Mouse (Mus musculus) T-cell, adult 2 months (primary cell): ENCODE data around the gene Dock1.

Experiments
- DNase-seq: peaks from one replicate; pipeline ENCODE4 v3.0.0; 2022; ENCODE audit warnings: low spot score

Gene Dock1

GRCm38 (mm10) chr7:134753417-134753816 lies 83.0 kb downstream of the Dock1 start:
- DNase-seq = no peak

DNA sequence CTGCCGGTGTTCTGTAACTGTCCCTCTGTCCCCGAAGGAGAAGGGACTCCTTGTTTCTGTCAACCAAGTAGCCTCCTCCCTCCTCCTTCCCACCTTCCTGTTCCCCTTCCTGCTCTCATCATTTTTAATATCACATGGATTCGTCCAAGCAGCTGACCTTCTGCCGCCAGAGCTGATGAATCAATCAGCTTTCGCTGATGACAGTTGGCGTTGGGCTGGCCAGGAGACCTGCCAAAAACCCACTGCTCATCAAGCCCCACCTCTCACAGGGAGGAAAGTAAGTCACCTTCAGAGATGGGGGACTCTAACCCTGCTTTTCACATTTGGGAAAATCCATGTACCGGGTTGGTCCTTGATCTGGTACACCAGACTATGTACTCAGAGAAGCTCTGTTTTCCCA lies 87.2 kb downstream of the Dock1 start:
- no peak for DNase-seq

DNA sequence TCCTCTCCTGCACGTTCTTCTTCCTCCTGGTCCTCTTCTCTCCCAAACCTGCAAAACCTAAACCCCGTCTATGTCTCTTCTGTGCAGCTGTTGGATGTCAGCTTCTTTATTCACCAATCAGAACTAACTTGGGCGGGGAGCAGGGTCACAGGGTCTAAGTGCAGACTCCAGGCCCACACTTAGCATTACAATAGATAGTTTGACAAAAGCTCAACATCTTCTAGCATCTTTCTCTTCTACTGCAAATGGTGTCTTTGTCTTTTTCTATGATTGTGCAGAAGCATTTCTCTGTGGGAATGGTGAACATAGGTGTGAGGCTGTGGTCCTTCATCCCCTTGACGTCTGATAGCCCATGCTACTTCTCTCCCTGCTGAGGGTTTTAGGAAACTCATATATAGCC lies 91.3 kb downstream of the Dock1 start:
- no peak for DNase-seq

GRCm38 (mm10) chr7:134765130-134765529 lies 94.7 kb downstream of the Dock1 start:
- no peak for DNase-seq

DNA sequence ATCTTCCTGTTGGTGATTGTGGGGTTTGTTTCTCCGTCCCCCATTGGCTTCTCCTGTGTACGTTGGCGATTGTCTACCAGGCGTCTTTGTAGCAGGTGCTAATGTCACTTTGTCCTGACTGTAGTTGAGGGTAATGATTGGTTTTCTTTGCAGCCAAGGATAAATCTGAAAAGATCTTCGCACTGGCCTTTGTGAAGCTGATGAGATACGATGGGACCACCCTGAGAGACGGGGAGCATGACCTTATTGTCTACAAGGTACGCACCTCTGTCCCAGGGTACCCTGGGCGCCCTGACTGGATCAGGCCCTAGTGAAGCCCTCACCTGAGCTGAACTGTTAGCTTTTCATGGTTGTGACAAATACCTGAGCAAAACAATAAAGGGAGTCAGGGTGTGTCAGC lies 100.9 kb downstream of the Dock1 start:
- DNase-seq = no peak

DNA sequence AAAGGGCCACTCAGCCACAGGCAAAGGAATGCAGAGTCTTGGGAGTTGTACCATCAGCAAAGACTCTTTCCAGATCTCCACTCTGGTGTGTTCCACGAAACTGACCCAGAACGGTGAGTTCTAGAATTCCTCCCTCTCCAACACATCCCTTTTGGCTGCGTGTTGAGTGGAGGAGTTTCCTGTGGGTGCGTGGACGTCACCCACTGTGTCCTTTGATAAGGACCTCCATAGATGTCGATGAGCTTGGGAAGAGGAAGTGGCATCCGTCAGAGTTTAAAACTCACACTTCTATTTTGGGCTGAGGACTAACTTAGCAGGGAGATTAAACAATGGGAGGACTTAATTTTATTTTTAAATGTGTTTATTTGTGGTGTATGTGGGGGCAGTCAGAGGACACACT lies 101.9 kb downstream of the Dock1 start:
- DNase-seq = no peak

DNA sequence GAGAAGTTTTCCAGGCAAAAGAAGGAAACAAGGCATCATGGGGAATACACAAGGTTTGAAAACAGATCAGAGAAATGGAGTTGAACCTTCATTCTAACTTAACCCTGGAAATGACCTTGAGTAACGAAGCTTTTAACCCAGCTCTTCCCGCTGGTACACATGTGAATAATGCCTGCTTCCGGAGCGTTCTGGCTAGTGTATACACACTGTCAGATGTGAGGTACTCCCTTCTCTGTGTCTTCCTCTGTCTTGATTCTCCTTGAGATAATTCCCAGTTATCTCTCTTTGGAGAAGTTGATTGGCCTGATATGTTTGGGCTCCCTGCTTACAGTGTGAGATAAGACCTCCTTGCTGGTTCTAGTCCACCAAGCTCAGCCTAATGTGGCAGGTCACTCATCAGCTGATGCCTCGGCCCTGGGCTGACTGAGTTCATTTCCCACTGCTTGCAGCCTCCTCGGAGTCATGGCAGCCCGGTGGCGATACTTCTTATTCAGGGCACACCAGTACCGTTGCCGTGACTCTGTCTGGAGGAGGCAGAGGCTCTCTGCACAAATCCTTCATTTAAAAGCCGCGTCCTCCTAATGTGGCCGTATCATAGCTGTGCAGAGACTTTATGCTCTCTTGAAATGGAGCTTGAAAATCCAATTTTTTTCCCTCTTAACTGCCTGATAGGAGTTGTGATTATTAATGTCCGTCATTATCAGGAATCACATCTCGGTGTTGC lies 102.6 kb downstream of the Dock1 start:
- DNase-seq = no peak

DNA sequence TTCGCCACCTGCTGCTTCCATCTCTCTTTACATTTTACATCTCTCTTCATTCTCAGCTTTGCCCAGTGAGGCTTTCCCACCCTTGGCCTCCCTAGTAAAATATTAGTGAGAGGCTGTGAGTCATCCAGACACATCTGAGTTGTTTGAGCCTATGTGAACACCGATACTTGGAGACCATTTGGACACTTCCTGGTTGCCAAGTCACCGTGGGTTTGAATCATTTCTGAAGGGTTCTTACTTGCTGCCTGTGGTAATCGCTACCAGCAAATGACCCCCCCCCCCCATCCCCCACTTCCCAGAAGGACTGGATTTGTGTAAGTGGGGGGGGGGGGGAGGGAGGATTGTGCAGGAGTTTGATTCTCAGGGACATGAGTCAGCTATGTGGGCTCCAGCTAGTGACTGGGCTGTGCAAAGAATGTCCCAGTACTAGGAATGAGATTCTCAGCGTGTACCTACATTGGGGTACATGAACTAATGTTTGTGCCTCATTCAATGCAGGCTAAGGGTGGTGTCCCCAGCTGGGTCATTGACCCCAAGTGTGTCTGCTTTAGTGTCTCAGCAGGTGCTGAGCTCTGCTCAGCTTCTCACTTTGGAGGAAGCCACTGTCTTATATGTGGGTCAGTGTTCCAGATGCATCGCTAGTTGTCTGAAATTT lies 103.4 kb downstream of the Dock1 start:
- DNase-seq = no peak

- no peak for DNase-seq
Measured at GRCm38 (mm10) chr7:134774468-134775162, 104.2 kb downstream of the Dock1 start.

DNA sequence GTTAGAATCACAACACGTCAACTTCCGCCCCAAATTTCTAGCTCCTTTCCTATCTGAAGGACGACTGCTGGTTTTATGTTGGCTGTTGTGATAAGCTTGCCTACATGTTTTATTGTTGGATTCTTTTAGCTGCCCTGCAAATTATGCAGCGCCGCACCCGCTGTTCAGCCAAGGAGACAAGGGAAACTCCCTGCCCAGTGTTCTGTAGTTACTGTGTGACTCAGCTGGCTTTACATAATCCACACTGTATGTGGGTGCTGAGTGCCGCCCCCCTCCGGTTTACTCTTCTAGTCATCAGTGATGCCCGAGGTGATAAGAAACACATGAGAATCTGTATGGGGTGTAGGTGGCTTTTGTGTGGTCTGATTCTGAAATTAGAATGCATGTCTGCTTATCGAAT lies 105.2 kb downstream of the Dock1 start:
- no peak for DNase-seq

DNA sequence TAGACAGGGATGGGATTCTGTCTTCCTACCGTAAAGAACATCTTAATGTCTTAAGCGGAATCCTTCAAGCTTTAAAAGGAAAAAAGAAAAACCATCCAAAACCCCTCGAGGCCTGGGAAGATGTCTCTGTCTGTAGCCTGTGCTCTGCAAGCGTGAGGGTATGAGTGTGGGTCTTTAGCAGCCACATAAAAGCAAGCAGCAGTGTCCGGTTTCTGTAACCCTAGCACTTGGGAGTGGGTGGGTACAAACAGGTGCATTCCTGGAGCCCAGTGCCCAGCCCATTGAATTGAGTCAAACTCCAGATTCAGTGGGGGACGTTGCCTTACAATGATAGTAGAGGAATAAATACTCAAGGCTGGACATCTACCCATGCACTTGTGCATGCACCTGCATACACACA lies 105.9 kb downstream of the Dock1 start:
- DNase-seq = no peak

GRCm38 (mm10) chr7:134779761-134780160 lies 109.3 kb downstream of the Dock1 start:
- DNase-seq = no peak

DNA sequence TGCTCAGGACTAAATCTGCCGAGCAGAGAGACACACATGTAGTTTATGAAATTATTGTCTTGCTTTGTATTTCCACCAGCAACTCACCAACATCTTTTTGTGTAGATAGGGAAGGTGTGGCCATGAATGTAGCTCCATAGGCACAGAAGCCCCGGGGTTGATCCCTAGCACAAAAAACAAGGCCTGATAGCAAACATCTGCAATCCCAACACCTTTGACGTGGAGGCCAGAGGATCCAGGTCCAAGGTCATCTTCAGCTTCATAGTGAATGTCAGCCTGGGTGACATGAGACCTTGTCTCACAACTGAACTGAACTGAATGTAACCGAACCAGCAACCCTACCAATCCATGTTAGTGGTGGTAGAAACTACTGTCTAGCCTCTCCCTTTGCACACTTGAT lies 116.7 kb downstream of the Dock1 start:
- DNase-seq = no peak

DNA sequence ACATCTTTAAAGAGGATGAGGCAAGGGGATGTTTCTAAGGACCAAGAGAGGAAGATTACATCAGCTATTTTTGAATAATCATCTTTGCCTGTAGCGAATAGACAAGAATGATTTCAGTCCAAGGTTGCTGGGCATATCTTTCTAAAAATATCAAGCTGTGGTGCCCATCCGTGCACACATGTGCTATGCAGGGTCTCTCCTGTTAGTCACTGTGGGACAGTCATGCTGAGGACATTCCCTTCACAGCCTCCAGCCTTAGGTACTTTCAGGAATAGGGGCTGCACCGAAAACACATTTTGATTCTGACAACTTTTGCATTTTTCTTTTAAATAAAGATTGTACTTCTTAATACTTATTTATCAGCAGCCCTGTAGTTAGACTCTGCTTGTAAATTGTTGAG lies 124.4 kb downstream of the Dock1 start:
- DNase-seq = no peak

- no peak for DNase-seq
Measured at GRCm38 (mm10) chr7:134800079-134800478, 129.6 kb downstream of the Dock1 start.

DNA sequence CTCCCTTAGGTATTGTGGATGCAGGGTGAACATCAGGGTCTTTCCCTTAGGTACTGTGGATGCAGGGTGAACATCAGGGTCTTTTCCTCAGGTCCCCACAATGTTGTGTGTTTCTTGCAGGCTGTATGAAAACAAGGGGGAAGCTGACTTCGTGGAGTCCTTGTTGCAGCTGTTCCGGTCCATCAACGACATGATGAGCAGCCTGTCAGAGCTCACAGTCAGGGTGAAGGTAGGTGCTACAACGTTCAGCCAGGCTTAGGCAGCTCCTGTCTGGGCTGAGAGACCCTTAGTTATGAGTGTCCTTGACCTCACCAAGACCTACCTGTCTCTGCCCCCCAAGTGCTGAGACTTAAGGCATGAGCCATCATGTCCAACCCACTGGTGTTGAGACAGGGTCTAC lies 134.0 kb downstream of the Dock1 start:
- DNase-seq = no peak

DNA sequence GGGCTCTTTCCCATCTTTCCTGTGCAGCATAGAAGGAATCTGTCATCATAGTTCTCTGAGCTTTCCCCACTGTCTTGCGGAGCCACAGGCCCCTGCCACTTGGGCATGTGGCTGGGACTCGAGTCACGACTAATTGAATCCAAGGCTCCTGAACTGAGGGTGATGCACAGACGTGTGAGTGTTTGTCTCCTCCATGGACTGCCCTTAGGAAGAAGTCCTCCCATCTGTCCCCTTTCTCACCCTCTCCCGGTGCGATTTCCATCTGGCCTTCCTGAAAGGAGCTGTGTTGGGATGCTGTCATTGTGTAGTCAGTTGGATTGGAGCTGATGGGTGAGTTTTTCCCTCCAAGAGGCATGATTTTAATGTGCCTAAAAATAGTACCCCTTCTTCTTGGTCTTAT lies 136.3 kb downstream of the Dock1 start:
- no peak for DNase-seq

DNA sequence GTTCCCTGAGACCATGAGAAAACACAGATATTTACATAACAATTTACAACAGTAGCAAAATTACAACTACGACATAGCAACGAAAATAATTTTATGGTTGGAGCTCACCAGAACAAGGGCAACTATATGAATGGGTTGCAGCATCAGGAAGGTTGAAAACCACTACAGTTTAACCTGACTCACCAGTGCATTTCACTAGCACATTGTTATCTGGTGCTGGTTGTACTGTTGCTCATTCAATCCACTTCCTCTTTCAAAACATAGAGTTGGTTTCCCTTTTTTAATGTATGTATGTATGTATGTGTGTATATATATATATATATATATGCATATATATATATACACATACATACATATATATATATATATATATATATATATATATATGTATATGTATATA lies 138.0 kb downstream of the Dock1 start:
- no peak for DNase-seq

DNA sequence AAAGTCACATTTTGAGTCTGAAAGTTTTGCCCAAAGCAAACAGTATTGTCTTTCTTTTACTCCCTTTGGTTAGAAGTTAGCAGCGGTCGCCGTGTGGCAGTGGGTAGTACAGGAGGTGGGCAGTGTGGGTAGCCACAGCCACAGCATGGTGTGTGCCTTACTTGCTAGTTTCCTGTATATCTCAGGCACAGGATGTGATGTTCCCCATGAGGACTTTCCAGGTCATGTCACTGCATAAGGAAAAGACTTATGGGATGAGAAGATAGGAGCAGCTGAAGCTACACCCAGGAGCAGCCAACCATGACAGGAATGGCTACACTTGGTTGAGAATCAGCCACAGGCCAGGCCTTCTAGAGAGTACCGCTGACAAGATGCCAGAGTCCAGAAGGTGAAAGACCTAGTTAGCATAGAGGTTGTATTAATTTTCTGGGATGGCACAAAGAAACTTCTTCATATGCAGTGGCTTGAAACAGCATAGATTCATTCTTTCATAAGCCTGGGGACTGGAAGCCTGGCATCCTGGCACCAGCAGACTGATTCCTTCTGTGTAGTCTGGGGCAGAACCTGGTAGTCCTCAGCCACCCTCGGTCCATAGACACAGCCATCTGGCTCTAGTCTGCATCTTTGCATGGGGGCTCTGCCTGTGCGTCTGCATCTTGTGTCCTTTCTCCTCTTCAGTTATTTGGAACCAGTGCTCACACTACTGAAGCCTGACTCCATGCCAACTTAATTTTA lies 139.0 kb downstream of the Dock1 start:
- no peak for DNase-seq

- DNase-seq = no peak
Measured at GRCm38 (mm10) chr7:134818471-134818870, 148.0 kb downstream of the Dock1 start.

- DNase-seq = no peak
Measured at GRCm38 (mm10) chr7:134821264-134821663, 150.8 kb downstream of the Dock1 start.

DNA sequence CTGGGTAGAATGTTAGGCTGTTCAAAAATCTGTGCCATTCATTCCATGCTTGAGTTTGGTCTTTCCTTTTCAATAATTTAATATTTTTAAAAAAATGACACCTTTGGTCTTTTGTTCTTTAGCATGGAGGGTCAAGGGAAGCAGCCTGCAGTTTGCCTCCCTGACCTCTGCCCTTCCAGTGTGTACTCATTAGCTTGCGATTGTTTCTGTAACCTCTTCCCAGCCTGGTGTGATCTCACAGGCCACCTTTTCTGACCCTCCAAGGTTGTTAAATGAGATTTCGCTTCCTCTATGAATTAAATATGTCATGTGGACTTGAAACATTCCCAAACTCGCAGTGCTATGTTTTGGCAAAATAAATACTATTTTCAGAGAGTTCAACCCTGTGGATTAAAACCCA lies 151.6 kb downstream of the Dock1 start:
- no peak for DNase-seq

DNA sequence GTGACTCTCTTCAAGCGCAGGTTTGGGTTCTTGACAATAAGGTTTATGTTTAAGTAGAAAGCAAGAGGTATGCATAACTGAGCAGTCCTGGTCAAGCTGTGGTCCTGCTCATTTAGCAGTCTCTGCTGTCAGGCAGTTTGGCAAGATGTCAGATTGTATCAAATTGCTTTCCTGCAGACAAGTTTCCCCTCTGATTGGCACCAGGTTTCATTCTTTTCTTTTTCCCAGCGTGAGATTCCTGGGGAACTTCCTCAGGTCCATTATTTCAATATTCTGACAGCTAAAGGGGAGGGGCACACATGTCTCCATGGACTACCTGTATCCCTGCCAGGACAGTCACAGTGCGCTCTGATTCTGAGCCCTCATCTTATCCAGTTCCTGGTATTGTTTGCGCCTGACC lies 153.4 kb downstream of the Dock1 start:
- DNase-seq = no peak
